Mouse (Mus musculus) intestine, postnatal 0 days (tissue): ENCODE measurements around the gene Xpc. TPM values are rescaled to one million over a fixed set of nuclear protein-coding genes. Genes with fewer than 3 reads are reported as not detected.

ENCODE experiments used
- ATAC-seq: fragments of 200-750 bp; cut with Nextera tagmentation; 2 replicates; pipeline ENCODE4 v1.8.0; 2017; ENCODE audit warnings: mild to moderate bottlenecking, moderate TSS enrichment, moderate library complexity
- H3K27ac ChIP-seq: fragments of 300-500 bp; sonication (generic); 2 replicates; pipeline ENCODE4 v1.5.1; 2014; ENCODE audit warnings: mild to moderate bottlenecking, low read depth, low read length, moderate library complexity
- H3K27me3 ChIP-seq: fragments of 300-500 bp; sonication (generic); replicated peaks from 2 replicates; pipeline ENCODE4 v1.6.1; 2014; ENCODE audit warnings: low read length, mixed read lengths; ENCODE audit not compliant: control insufficient read depth, insufficient read depth
- H3K36me3 ChIP-seq: fragments of 300-500 bp; sonication (generic); 2 replicates; pipeline ENCODE4 v1.6.1; 2014; ENCODE audit warnings: mild to moderate bottlenecking, moderate library complexity; ENCODE audit not compliant: control insufficient read depth, insufficient read depth
- H3K4me1 ChIP-seq: fragments of 300-500 bp; sonication (generic); replicated peaks from 2 replicates; pipeline ENCODE4 v1.6.1; 2014; ENCODE audit warnings: antibody characterized with exemption, low read length, mixed read lengths; ENCODE audit not compliant: control insufficient read depth, insufficient read depth
- H3K4me2 ChIP-seq: fragments of 300-500 bp; sonication (generic); replicated peaks from 2 replicates; pipeline ENCODE4 v1.6.1; 2014; ENCODE audit warnings: low read depth, mild to moderate bottlenecking, moderate library complexity
- H3K4me3 ChIP-seq: fragments of 300-500 bp; sonication (generic); 2 replicates; pipeline ENCODE4 v1.5.1; 2014; ENCODE audit warnings: low read depth, low read length
- H3K9ac ChIP-seq: fragments of 300-500 bp; sonication (generic); 2 replicates; pipeline ENCODE4 v1.6.1; 2014; ENCODE audit warnings: mild to moderate bottlenecking, low read depth, low read length
- H3K9me3 ChIP-seq: fragments of 300-500 bp; sonication (generic); 2 replicates; pipeline ENCODE4 v1.6.1; 2016; ENCODE audit warnings: mixed run types; ENCODE audit not compliant: control insufficient read depth
- CTCF ChIP-seq: sonication (generic); IDR thresholded peaks from 2 replicates; pipeline ENCODE4 v1.5.1; 2016; ENCODE audit warnings: low read depth, mild to moderate bottlenecking, control low read depth, antibody characterized with exemption, moderate library complexity
- WGBS: fragments of 180-500 bp; shearing (Covaris S2); extraction: QIAGEN DNeasy Blood & Tissue Kit; methylation state at CpG from one replicate; pipeline ENCODE4 v1.1.7; 2014; 5-methylcytosine and 5-hydroxymethylcytosine counted together
- polyA plus RNA-seq: library from polyadenylated mRNA; unstranded; fragments of >200 nt; fragmentation: Nextera tagmentation; extraction: Ambion mirVana; gene quantifications from 2 replicates; pipeline ENCODE4 v1.2.1, GENCODE M21; 2015

The Xpc gene
- polyA plus RNA-seq, 1 experiment from 2014 or later = 9.1 TPM

GRCm38 (mm10) chr6:91488496-91489212, 27.0 kb downstream of the Xpc start:
- 58% methylated on average over 9 of the region's 9 CpGs for WGBS

DNA sequence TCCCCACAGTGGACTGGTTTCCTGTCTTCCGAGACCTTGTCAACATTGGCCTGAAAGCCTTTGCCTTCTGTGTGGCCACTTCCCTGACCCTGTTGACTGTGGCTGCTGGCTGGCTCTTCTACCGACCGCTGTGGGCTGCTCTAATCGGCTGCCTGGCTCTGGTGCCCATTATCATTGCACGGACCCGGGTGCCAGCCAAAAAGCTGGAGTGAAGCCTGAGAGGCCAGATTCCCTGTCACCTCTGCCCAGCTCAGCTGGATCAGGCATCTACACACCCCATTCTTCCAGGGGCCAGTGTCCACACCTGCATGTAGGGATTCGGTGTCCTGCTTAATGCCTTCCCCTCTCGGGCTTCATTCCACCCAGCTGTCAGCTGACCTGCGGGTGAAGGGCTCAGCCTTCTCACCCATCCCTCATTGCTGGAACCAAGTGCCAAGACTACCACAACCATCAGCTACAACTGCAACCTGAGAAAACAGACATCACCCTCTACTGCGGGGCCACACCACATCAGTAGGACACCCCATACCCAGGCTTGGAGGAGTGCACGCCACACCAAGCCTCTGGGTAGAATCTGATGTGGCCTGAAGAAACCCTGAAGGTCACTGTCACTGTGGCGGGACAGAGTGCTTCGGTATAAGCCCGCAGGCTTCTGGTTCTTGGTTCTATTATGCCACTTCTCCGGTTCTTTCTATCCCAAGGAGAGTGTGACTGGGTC, 28.8 kb downstream of the Xpc start:
- 93% methylated on average over 15 of the region's 15 CpGs for WGBS
- Histone ChIP-seq H3K36me3 (peaks cover 76% of the 10 kb centered on the region), H3K27me3 (no peaks in the 10 kb centered on the region), H3K27ac (no peak overlapping the region), H3K9ac (no peak overlapping the region), H3K4me3 (no peak overlapping the region), H3K4me1 (no peaks in the 10 kb centered on the region), H3K9me3 (no peaks in the 10 kb centered on the region), H3K4me2 (no peak overlapping the region)
- TF ChIP-seq CTCF = no peak
- no peak for ATAC-seq

More at GRCm38 (mm10) chr6:91488496-91489212, 27.0 kb downstream of the Xpc start:
- peak overlapping the region; percentile 50; the same call in 1 of the 2 replicates for H3K27ac ChIP-seq
- no peak overlapping the region for H3K4me2 ChIP-seq
- no peaks in the 10 kb centered on the region for H3K27me3 ChIP-seq
- H3K9me3 ChIP-seq = no peaks in the 10 kb centered on the region
- H3K9ac ChIP-seq = no peak overlapping the region
- TF ChIP-seq CTCF = no peak
- peaks cover 71% of the 10 kb centered on the region for H3K36me3 ChIP-seq
- peak; percentile 67 for ATAC-seq
- H3K4me3 ChIP-seq = no peak overlapping the region
- no peaks in the 10 kb centered on the region for H3K4me1 ChIP-seq

- 88% methylated on average over 2 of the region's 2 CpGs for WGBS
- peaks cover 93% of the 10 kb centered on the region for H3K36me3 ChIP-seq
- H3K9me3 ChIP-seq = no peaks in the 10 kb centered on the region
- no peak overlapping the region for H3K4me3 ChIP-seq
- no peaks in the 10 kb centered on the region for H3K27me3 ChIP-seq
- no peak overlapping the region for H3K4me2 ChIP-seq
- H3K9ac ChIP-seq = no peak overlapping the region
- no peak for TF ChIP-seq CTCF
- ATAC-seq = no peak
- no peak overlapping the region for H3K27ac ChIP-seq
- no peaks in the 10 kb centered on the region for H3K4me1 ChIP-seq
These were observed 32.3 kb downstream of the Xpc start for GRCm38 (mm10) chr6:91483371-91483770.

DNA sequence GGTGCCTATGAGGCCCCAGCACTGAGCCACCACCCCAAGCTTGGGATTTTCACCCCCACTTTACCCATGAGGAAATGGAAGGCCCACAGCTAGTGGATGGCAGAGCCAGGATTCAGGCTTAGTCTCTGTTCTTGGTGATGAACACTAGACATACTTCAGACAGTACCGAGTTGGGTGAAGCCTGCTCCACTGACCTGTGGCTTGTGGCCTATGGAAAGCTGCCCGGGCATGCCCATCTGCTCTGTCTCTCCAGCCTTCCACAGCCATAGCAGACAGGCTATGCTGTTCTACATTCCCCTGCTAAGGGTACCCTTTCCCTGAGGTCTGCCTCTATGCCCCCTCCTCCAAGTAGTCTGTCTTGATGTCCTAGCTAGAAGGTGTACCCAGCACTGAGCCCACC, 39.1 kb downstream of the Xpc start:
- no peak for ATAC-seq
- Histone ChIP-seq H3K4me1 (peaks cover 9% of the 10 kb centered on the region), H3K36me3 (peaks cover 43% of the 10 kb centered on the region), H3K9me3 (no peaks in the 10 kb centered on the region), H3K27ac (no peak overlapping the region), H3K9ac (no peak overlapping the region), H3K4me2 (no peak overlapping the region), H3K4me3 (no peak overlapping the region), H3K27me3 (no peaks in the 10 kb centered on the region)
- TF ChIP-seq CTCF = no peak
- 94% methylated on average over 2 of the region's 2 CpGs for WGBS

- no peaks in the 10 kb centered on the region for H3K27me3 ChIP-seq
- H3K4me1 ChIP-seq = peaks cover 9% of the 10 kb centered on the region
- H3K4me3 ChIP-seq = peak overlapping the region; percentile 78
- peak overlapping the region; percentile 71; the same call in 1 of the 2 replicates for H3K27ac ChIP-seq
- no peak for TF ChIP-seq CTCF
- ATAC-seq = no peak
- peaks cover 24% of the 10 kb centered on the region for H3K36me3 ChIP-seq
- peak overlapping the region; percentile 66 for H3K4me2 ChIP-seq
- H3K9me3 ChIP-seq = no peaks in the 10 kb centered on the region
- WGBS = 47% methylated on average over 9 of the region's 9 CpGs
- H3K9ac ChIP-seq = peak overlapping the region; percentile 66
These were observed 41.1 kb downstream of the Xpc start for GRCm38 (mm10) chr6:91474441-91475190.
